Mouse (Mus musculus): ENCODE measurements around the gene Tex2. TPM values are rescaled to one million over a fixed set of nuclear protein-coding genes. Genes with fewer than 3 reads are reported as not detected.
"Not testable (repeated sequence)": the region's sequence is repeated elsewhere in the genome, so short reads cannot be mapped to it uniquely, and the experiment has no call there.

Tex2 gene
- total RNA-seq, 2 experiments from 2014 or later, result 129 to 144 TPM

GRCm38 (mm10) chr11:106581357-106581756, 31.9 kb downstream of the Tex2 start:
- no peak for DNase-seq (ENCODE audit: extremely low spot score in 1 of 2, low spot score in 1 of 2)

DNA sequence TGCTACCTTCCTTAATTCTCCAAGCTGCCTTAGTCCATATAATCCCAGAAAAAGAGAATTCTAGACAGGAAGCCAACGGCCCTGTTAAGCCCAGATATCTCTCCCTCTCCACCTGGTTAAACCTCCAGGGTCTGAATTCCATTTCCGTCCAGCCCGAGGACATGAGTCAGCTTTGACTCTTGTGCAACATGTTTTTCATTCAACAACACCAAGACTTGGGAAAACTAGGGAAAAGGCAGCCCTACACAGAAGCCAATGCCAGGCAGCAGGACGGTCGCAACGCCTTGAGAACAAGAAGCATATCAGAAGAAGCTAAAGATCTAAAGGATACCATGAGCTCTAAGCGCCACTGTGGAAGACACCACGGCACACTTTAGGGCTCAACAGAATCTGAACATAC, 32.8 kb downstream of the Tex2 start:
- no peak for DNase-seq (ENCODE audit: extremely low spot score in 1 of 2, low spot score in 1 of 2)

GRCm38 (mm10) chr11:106579957-106580356, 33.3 kb downstream of the Tex2 start:
- DNase-seq (ENCODE audit: extremely low spot score in 1 of 2, low spot score in 1 of 2), result no peak

GRCm38 (mm10) chr11:106579146-106579545, 34.1 kb downstream of the Tex2 start:
- no peak for DNase-seq (ENCODE audit: extremely low spot score in 1 of 2, low spot score in 1 of 2)

DNA sequence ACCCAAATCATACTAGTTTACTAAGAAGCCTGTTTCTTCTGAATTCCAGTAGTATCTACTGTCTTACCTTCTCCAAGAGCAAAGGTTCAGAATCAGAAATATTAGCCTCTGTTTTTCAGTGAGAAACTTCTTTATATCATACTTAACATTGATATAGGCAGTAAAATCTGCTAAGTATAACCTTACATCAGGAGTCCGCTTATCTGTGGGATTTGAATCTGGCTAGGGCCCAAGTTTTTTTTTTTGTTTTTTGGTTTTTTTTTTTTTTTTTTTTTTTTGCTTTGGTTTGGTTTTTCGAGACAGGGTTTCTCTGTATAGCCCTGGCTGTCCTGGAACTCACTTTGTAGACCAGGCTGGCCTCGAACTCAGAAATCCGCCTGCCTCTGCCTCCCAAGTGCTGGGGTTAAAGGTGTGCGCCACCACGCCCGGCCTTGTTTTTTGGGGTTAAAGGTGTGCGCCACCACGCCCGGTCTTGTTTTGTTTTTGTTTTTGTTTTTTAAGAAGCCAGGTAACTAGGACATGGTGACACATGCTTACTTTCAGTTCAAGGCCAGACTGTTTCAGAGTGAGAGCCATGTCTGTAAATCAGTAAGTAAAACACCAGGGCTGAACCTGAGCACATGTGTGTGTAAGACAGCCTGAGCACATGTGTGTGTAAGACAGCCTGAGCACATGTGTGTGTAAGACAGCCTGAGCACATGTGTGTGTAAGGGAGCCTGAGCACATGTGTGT, 35.4 kb downstream of the Tex2 start:
- DNase-seq (ENCODE audit: extremely low spot score in 1 of 2, low spot score in 1 of 2), result not testable (repeated sequence)

DNA sequence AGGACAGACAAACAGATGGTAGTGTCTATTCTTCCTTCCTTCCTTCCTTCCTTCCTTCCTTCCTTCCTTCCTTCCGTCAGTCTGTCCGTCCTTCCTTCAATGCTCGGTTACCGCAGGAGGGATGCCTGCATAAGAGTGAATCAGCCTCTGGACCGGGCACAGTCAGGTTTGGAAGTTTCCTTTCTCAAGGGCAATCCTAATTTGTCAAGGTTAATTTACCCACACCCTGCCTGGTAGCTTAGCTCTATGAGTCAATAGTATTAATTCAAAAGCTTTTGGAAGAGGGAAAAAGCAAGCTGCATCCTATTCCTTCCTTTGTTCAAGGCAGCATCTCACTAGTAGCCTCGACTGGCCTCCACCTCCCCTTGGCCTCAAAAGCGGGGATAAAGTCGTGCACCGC, 38.8 kb downstream of the Tex2 start:
- no peak for DNase-seq (ENCODE audit: extremely low spot score in 1 of 2, low spot score in 1 of 2)

DNA sequence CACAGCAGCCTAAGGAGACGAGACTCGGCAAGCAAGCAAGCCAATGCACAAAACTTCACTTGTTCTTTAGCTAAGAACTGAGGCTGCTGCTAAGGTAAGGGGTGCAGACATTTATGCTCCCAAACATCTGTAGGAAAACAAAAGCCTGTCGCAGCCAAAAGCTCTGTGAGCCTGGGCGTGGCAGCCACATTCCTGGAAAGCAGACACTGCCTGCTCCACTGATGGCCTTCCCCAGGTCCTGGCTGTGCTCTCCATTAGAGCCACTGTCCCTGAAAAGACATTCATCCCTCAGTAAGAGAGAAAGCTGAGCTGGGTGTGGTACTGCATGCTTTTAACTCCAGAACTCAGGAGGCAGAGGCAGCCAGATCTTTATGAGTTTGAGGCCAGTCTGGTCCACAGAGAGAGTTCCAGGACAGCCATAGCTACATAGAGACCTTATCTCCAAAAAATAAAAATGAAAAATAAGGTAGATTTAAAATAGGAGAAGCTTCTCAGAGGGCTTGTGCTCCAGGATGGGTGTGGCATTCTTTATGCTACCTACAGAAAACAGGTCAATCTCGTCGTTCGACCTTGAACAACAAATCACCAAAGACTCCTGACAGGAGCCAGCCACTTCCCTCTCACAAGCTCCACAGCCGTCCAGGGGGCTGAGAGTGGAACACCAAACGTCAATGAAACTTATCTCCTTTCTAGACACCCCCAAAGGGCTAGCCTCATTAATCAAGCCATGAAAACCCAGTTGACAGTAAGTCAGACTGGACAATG, 39.6 kb downstream of the Tex2 start:
- no peak for DNase-seq (ENCODE audit: extremely low spot score in 1 of 2, low spot score in 1 of 2)

GRCm38 (mm10) chr11:106572958-106573357, 40.3 kb downstream of the Tex2 start:
- no peak for DNase-seq (ENCODE audit: extremely low spot score in 1 of 2, low spot score in 1 of 2)

GRCm38 (mm10) chr11:106572020-106572782, 41.0 kb downstream of the Tex2 start:
- no peak for DNase-seq (ENCODE audit: extremely low spot score in 1 of 2, low spot score in 1 of 2)

DNA sequence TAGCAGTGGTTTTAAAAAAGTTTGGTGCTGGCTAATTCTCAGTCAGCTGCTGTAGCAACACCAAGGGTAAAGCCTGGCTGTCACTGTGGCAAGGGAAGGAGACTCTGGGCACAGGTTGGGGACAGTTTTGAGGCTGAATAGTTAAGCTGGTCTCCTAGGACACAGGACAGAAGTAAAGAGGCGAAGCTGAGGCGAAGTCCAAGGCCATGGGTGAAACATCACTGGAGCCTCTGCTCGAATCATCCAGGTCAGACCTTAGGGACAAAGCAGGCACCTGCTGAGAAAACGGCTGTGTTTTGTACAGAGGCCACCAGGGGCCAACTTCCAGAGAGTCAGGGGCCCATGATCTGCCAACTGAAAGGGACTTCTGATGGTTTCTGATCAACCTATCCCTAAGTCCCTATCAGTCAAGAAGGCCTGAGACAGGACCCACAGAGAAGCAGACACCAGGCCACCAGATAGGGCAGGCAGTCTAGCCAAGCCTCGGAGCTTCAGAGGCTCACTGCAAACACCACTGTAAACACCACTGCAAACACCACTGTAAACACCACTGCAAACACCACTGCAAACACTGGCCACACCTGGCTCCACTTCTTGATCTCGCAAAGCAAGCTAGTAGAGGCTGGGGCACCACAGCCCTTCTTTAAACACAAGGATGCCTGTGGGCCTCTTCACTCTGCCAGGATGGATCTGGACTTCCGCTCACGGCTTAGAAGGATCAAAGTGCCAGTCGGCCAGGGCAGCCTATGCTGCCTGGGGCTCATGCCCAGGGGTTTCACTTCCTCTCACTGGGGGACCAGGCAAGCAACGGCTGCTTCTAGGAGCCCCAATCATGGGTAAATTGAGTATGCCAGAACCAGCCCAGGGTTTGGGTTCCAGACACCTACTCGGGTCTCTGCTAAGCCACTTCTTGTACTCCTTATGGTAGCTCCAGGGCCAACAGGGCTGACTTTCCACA, 41.9 kb downstream of the Tex2 start:
- no peak for DNase-seq (ENCODE audit: extremely low spot score in 1 of 2, low spot score in 1 of 2)

- no peak for DNase-seq (ENCODE audit: extremely low spot score in 1 of 2, low spot score in 1 of 2)
Observed at GRCm38 (mm10) chr11:106568329-106568960, 44.8 kb downstream of the Tex2 start.

DNA sequence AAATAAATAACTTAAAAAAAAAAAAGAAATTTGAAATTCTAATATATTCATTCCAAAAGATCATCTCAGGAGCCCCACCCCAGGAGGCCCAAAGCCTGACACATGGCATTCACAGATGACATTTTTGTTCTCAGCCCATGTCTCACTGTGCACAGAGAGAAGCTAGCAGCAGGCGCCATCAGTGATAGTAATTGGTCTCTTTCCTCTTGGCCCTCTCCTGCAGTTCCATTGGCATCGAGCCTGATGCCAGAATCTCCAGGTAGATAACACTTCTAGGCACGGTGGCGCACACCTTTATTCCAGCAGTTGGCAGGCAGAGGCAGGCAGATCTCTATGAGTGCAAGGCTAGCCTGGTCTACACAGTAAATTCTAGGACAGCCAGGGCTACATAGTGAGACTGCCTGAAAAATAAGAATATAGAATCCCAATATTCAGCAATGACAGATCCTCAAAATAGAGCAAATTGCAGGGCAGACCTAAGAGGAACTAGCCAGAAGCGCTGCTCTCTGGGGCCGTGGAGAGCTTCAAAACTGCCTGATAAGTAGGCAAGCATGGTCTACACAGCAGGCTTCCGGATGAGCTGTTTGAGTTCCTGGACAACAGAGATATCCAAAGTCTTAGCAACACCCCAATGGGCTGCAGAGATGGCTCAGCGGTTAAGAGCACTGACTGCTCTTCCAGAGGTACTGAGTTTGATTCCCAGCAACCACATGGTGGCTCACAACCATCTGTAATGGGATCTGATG, 47.0 kb downstream of the Tex2 start:
- no peak for DNase-seq (ENCODE audit: extremely low spot score in 1 of 2, low spot score in 1 of 2)

GRCm38 (mm10) chr11:106564261-106564660, 49.0 kb downstream of the Tex2 start:
- no peak for DNase-seq (ENCODE audit: extremely low spot score in 1 of 2, low spot score in 1 of 2)

GRCm38 (mm10) chr11:106562707-106563106, 50.5 kb downstream of the Tex2 start:
- no peak for DNase-seq (ENCODE audit: extremely low spot score in 1 of 2, low spot score in 1 of 2)

DNA sequence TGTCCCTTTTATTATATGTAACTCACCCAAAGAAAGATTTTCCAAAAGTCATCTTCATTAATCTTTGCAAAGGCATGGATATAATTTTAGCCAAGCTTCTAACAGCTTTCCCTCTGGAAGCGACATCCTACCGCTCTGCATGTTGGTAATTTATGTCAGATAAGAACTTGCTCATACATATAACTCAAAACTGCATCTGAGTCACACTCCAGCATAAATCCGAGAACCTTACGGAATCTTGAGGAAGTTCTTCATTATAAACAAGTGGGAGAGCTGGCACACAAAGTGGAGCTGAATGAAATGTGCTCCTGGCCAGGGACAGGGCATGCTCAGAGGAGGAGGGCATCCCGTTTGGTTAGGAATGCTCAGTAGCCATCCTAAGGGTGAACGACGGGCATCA, 53.5 kb downstream of the Tex2 start:
- DNase-seq (ENCODE audit: extremely low spot score in 1 of 2, low spot score in 1 of 2), result no peak

DNA sequence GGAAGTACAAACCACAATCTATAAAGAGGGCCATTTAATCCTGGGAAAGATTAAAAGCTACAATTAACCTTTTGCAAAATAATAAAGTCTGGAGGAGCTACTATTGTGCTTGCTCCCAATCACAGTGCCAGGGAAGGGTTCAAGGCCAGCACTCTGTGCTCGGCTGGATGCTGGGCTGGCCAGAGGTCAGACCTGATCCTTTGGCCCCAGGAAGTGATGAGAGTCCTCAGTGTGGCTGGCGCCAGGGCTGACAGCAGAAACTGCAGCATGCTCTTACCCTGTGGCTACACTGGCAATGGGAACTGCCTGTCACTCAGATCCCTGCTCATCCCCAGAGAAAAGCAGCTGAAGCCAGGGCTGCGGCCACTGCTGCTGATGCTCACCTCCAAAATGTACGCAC, 55.2 kb downstream of the Tex2 start:
- no peak for DNase-seq (ENCODE audit: extremely low spot score in 1 of 2, low spot score in 1 of 2)

DNA sequence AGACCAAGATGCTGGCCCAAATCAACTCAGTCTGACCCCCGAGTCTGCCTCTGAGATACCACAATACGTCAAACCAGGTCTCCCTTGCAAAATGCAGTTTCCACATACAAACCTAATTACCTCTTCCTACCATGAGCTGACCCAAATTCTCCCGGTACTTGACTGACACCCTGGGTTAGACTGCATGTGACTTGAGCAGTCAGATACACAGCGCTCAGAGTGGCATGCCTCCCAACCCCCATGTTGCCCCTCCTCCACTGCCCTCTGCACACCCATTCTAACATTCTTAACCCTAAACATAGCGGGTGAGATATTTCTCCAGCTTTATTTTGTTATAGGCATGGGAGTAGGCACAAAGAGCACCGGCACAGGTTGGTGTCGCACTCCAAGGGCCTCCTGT, 55.8 kb downstream of the Tex2 start:
- no peak for DNase-seq (ENCODE audit: extremely low spot score in 1 of 2, low spot score in 1 of 2)

DNA sequence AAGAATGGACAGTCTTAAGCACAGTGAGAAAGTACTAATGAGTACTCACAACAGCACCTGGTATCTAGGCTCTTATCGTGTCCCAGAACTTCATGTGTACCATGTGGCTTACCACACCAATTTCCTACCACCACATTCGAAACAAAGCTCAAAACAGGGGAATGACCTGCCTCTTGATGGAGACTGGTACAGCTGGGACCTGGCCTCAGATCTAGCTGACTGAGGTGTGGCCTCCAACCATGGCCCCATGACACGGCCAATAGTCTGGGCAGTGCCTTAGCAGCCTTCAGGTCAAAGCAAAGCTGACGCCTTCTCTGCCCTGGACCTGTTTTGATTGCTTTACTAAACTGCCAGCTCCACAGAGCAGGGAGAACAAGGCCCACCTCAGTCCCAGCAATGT, 56.5 kb downstream of the Tex2 start:
- DNase-seq (ENCODE audit: extremely low spot score in 1 of 2, low spot score in 1 of 2), result no peak
